Mouse (Mus musculus) C2C12 (cell line): ENCODE results near the gene Grik3. TPM values are rescaled to one million over a fixed set of nuclear protein-coding genes. Genes with fewer than 3 reads are reported as not detected.

Experiments used
- H3K27me3 ChIP-seq: one replicate; pipeline ENCODE4 v1.6.1; 2011; ENCODE audit not compliant: control insufficient read depth, insufficient read depth, insufficient read length
- H3K36me3 ChIP-seq: one replicate; pipeline ENCODE4 v1.6.1; 2011; ENCODE audit not compliant: control insufficient read depth, insufficient read depth
- H3K4me3 ChIP-seq: one replicate; pipeline ENCODE4 v1.5.1; 2011; ENCODE audit warnings: mild to moderate bottlenecking, control low read depth; ENCODE audit not compliant: poor library complexity, insufficient read depth, severe bottlenecking
- H3K79me2 ChIP-seq: one replicate; pipeline ENCODE4 v1.6.1; 2011; ENCODE audit not compliant: control insufficient read depth, insufficient read depth
- H3K79me3 ChIP-seq: one replicate; pipeline ENCODE4 v1.6.1; 2011; ENCODE audit warnings: low read depth, control low read depth
- H3ac ChIP-seq: one replicate; pipeline ENCODE3; 2011; ENCODE audit warnings: low read depth; ENCODE audit not compliant: control insufficient read depth, insufficient read length
- CEBPB ChIP-seq: IDR thresholded peaks from one replicate; pipeline ENCODE4 v1.6.1; 2011; ENCODE audit warnings: low read depth, mild to moderate bottlenecking, control low read depth, moderate library complexity
- CTCF ChIP-seq: IDR thresholded peaks from one replicate; pipeline ENCODE4 v1.5.1; 2011; ENCODE audit not compliant: control insufficient read depth, insufficient read depth, insufficient read length
- FOSL1 ChIP-seq: IDR thresholded peaks from one replicate; pipeline ENCODE4 v1.8.0; 2011; ENCODE audit warnings: mild to moderate bottlenecking, low read length; ENCODE audit not compliant: poor library complexity, insufficient read depth, severe bottlenecking
- MAX ChIP-seq: IDR thresholded peaks from one replicate; pipeline ENCODE4 v1.6.1; 2011; ENCODE audit warnings: mild to moderate bottlenecking, control low read depth
- MYOD1 ChIP-seq: IDR thresholded peaks from one replicate; pipeline ENCODE4 v1.6.1; 2011; ENCODE audit warnings: low read depth; ENCODE audit not compliant: control insufficient read depth, insufficient read length
- MYOG ChIP-seq: IDR thresholded peaks from one replicate; pipeline ENCODE4 v1.6.1; 2011; ENCODE audit not compliant: control insufficient read depth, insufficient read length; ENCODE audit errors: extremely low read depth
- USF1 ChIP-seq: IDR thresholded peaks from one replicate; pipeline ENCODE4 v1.6.1; 2011; ENCODE audit warnings: low read depth, mild to moderate bottlenecking, control low read depth, moderate library complexity
- polyA plus RNA-seq: library from polyadenylated mRNA; unstranded; fragments of >200 nt; fragmentation: generic; extraction: Trizol; gene quantifications from one replicate; pipeline ENCODE4 v1.2.1, GENCODE M21; 2012; ENCODE audit warnings: missing spikeins

The Grik3 gene
- polyA plus RNA-seq, 1 experiment, result 0.01 TPM

GRCm38 (mm10) chr4:125533965-125534364, 43.5 kb downstream of the Grik3 start:
- no peaks in the 10 kb centered on the region for H3K36me3 ChIP-seq
- no peak overlapping the region for H3ac ChIP-seq
- H3K27me3 ChIP-seq, result no peaks in the 10 kb centered on the region
- H3K4me3 ChIP-seq, result no peak overlapping the region
- no peaks in the 10 kb centered on the region for H3K79me3 ChIP-seq
- no peaks in the 10 kb centered on the region for H3K79me2 ChIP-seq
- TF ChIP-seq CTCF (no peak), MAX (no peak), FOSL1 (no peak)

- Histone ChIP-seq H3K79me3 (no peaks in the 10 kb centered on the region), H3K27me3 (no peaks in the 10 kb centered on the region), H3K79me2 (no peaks in the 10 kb centered on the region), H3K4me3 (no peak overlapping the region), H3K36me3 (no peaks in the 10 kb centered on the region), H3ac (no peak overlapping the region)
- TF ChIP-seq MYOG (no peak), MYOD1 (no peak), CTCF (no peak), USF1 (no peak)
Observed at GRCm38 (mm10) chr4:125534449-125534848, 43.9 kb downstream of the Grik3 start.

GRCm38 (mm10) chr4:125534991-125535401, 44.5 kb downstream of the Grik3 start:
- no peak overlapping the region for H3ac ChIP-seq
- H3K36me3 ChIP-seq, result no peaks in the 10 kb centered on the region
- no peaks in the 10 kb centered on the region for H3K79me2 ChIP-seq
- H3K4me3 ChIP-seq, result no peak overlapping the region
- no peaks in the 10 kb centered on the region for H3K27me3 ChIP-seq
- no peaks in the 10 kb centered on the region for H3K79me3 ChIP-seq
- no peak for TF ChIP-seq FOSL1
- TF ChIP-seq USF1, result no peak
- no peak for TF ChIP-seq MYOD1
- TF ChIP-seq MAX, result no peak
- TF ChIP-seq MYOG, result no peak
- no peak for TF ChIP-seq CEBPB
- TF ChIP-seq CTCF, result no peak

- no peaks in the 10 kb centered on the region for H3K79me3 ChIP-seq
- H3K36me3 ChIP-seq, result no peaks in the 10 kb centered on the region
- H3ac ChIP-seq, result no peak overlapping the region
- H3K79me2 ChIP-seq, result no peaks in the 10 kb centered on the region
- no peak for TF ChIP-seq USF1
- no peak for TF ChIP-seq CEBPB
- TF ChIP-seq MYOD1, result no peak
- no peak for TF ChIP-seq CTCF
- no peak for TF ChIP-seq MYOG
- TF ChIP-seq FOSL1, result no peak
- no peak for TF ChIP-seq MAX
- no peak overlapping the region for H3K4me3 ChIP-seq
- no peaks in the 10 kb centered on the region for H3K27me3 ChIP-seq
Observed at GRCm38 (mm10) chr4:125535465-125535864, 45.0 kb downstream of the Grik3 start.

GRCm38 (mm10) chr4:125535977-125536376, 45.5 kb downstream of the Grik3 start:
- Histone ChIP-seq H3K27me3 (no peaks in the 10 kb centered on the region), H3K79me3 (no peaks in the 10 kb centered on the region), H3ac (no peak overlapping the region), H3K36me3 (no peaks in the 10 kb centered on the region), H3K4me3 (no peak overlapping the region), H3K79me2 (no peaks in the 10 kb centered on the region)
- TF ChIP-seq MYOD1 (no peak), FOSL1 (no peak)

- Histone ChIP-seq H3K79me2 (no peaks in the 10 kb centered on the region), H3ac (no peak overlapping the region), H3K4me3 (no peak overlapping the region), H3K27me3 (no peaks in the 10 kb centered on the region), H3K36me3 (no peaks in the 10 kb centered on the region), H3K79me3 (no peaks in the 10 kb centered on the region)
- TF ChIP-seq CTCF (no peak), CEBPB (no peak), MYOG (no peak), FOSL1 (no peak)
Observed at GRCm38 (mm10) chr4:125538301-125538965, 47.9 kb downstream of the Grik3 start.
